Mouse (Mus musculus) ES-CJ7 (cell line): ENCODE measurements at regions not wholly inside any gene's neighbourhood (a gene's known extent, or its start where the extent isn't known, plus 50 kb on each side); places are given as distances from the start of the nearest gene placed in this dataset.

Experiments used
- DNase-seq: peaks from one replicate; pipeline ENCODE4 v3.0.0; 2011; ENCODE audit warnings: low read depth, low spot score

DNA sequence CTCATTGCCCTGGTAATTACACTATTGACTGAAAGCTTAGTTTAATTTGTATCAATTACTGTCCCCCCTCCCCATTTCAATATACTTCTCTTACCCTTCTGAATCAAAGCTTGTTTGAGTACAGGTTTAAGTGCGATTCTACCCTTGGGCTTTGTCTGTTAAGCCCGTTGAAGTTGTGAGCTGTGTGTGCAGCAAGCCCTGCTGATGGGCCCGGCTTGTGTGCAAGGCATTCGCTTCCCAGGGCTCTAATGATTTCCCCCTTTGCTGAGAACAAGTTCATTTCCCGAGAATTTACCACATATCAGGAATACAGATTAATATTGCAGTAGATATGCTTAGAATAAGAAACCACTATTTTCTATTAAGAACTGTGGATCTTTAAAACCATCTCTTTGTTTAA lies 460.6 kb downstream of the Dok5 start:
- DNase-seq: no peak
